Mouse (Mus musculus): ENCODE measurements around the gene Polr3g.
"Not testable (repeated sequence)": the region's sequence is repeated elsewhere in the genome, so short reads cannot be mapped to it uniquely, and the experiment has no call there.

Polr3g gene

GRCm38 (mm10) chr13:81710775-81711545, at the start of gene Polr3g, which contains the start of gene Mblac2:
Gene Polr3g (minus strand): TSS chr13:81711013.
Gene Mblac2 (plus strand): TSS chr13:81711341.
- peak; percentile 97 for DNase-seq (ENCODE audit: low read depth, low spot score)

GRCm38 (mm10) chr13:81760379-81760778, 49.6 kb upstream of the Polr3g start:
- peak; percentile 55 for DNase-seq (ENCODE audit: low read depth, low spot score)

- DNase-seq (ENCODE audit: low read depth, low spot score) = no peak
Observed at GRCm38 (mm10) chr13:81757058-81757660, 46.3 kb upstream of the Polr3g start.

GRCm38 (mm10) chr13:81755324-81755723, 44.5 kb upstream of the Polr3g start:
- DNase-seq (ENCODE audit: low read depth, low spot score) = no peak

GRCm38 (mm10) chr13:81754878-81755277, 44.1 kb upstream of the Polr3g start:
- no peak for DNase-seq (ENCODE audit: low read depth, low spot score)

GRCm38 (mm10) chr13:81744092-81744396, 33.2 kb upstream of the Polr3g start:
- no peak for DNase-seq (ENCODE audit: low read depth, low spot score)

- DNase-seq (ENCODE audit: low read depth, low spot score) = no peak
Observed at GRCm38 (mm10) chr13:81743391-81744091, 32.7 kb upstream of the Polr3g start.

- peak; percentile 17 for DNase-seq (ENCODE audit: low read depth, low spot score)
Observed at GRCm38 (mm10) chr13:81740898-81741297, 30.1 kb upstream of the Polr3g start.

- no peak for DNase-seq (ENCODE audit: low read depth, low spot score)
Observed at GRCm38 (mm10) chr13:81736606-81737005, 25.8 kb upstream of the Polr3g start.

- DNase-seq (ENCODE audit: low read depth, low spot score) = no peak
Observed at GRCm38 (mm10) chr13:81730362-81730761, 19.5 kb upstream of the Polr3g start.

GRCm38 (mm10) chr13:81729102-81729501, 18.3 kb upstream of the Polr3g start:
- DNase-seq (ENCODE audit: low read depth, low spot score) = no peak

GRCm38 (mm10) chr13:81728141-81728540, 17.3 kb upstream of the Polr3g start:
- DNase-seq (ENCODE audit: low read depth, low spot score) = not testable (repeated sequence)

- DNase-seq (ENCODE audit: low read depth, low spot score) = no peak
Observed at GRCm38 (mm10) chr13:81713896-81714295, 3.1 kb upstream of the Polr3g start.

GRCm38 (mm10) chr13:81711546-81712371, 946 bp upstream of the Polr3g start:
- DNase-seq (ENCODE audit: low read depth, low spot score) = no peak

- no peak for DNase-seq (ENCODE audit: low read depth, low spot score)
Observed at GRCm38 (mm10) chr13:81710266-81710665, 547 bp downstream of the Polr3g start.

GRCm38 (mm10) chr13:81709805-81710204, 1.0 kb downstream of the Polr3g start:
- no peak for DNase-seq (ENCODE audit: low read depth, low spot score)

- no peak for DNase-seq (ENCODE audit: low read depth, low spot score)
Observed at GRCm38 (mm10) chr13:81706311-81706710, 4.5 kb downstream of the Polr3g start.

- no peak for DNase-seq (ENCODE audit: low read depth, low spot score)
Observed at GRCm38 (mm10) chr13:81703621-81704020, 7.2 kb downstream of the Polr3g start.

GRCm38 (mm10) chr13:81703148-81703547, 7.7 kb downstream of the Polr3g start:
- DNase-seq (ENCODE audit: low read depth, low spot score) = no peak

GRCm38 (mm10) chr13:81694446-81694845, 16.4 kb downstream of the Polr3g start:
- DNase-seq (ENCODE audit: low read depth, low spot score) = no peak

- DNase-seq (ENCODE audit: low read depth, low spot score) = no peak
Observed at GRCm38 (mm10) chr13:81691606-81692005, 19.2 kb downstream of the Polr3g start.

- DNase-seq (ENCODE audit: low read depth, low spot score) = peak; percentile 9
Observed at GRCm38 (mm10) chr13:81690477-81690876, 20.3 kb downstream of the Polr3g start.

Data from CD4-positive, CD25-positive, alpha-beta regulatory T cell, adult 2 months (primary cell).